Mouse (Mus musculus) lung, postnatal 0 days (tissue): ENCODE measurements around the gene Lrrc51. TPM values are rescaled to one million over a fixed set of nuclear protein-coding genes. Genes with fewer than 3 reads are reported as not detected.

ENCODE experiments used
- ATAC-seq: fragments of 200-750 bp; cut with Nextera tagmentation; 2 replicates; pipeline ENCODE4 v1.8.0; 2017; ENCODE audit warnings: moderate library complexity
- DNase-seq: peaks from one replicate; pipeline ENCODE4 v3.0.0-alpha.2; 2016; ENCODE audit warnings: low spot score
- H3K27ac ChIP-seq: fragments of 300-500 bp; sonication (generic); 2 replicates; pipeline ENCODE4 v1.5.1; 2014; ENCODE audit warnings: antibody characterized with exemption, mild to moderate bottlenecking, low read length, mixed read lengths
- H3K27me3 ChIP-seq: fragments of 300-500 bp; sonication (generic); replicated peaks from 2 replicates; pipeline ENCODE4 v1.6.1; 2014; ENCODE audit warnings: low read length, mixed read lengths; ENCODE audit not compliant: insufficient read depth
- H3K36me3 ChIP-seq: fragments of 300-500 bp; sonication (generic); 2 replicates; pipeline ENCODE4 v1.6.1; 2014; ENCODE audit warnings: low read length, mixed read lengths; ENCODE audit not compliant: insufficient read depth
- H3K4me1 ChIP-seq: fragments of 300-500 bp; sonication (generic); 2 replicates; pipeline ENCODE4 v1.6.1; 2014; ENCODE audit warnings: antibody characterized with exemption, low read depth, low read length, mixed read lengths; ENCODE audit not compliant: insufficient read depth
- H3K4me2 ChIP-seq: fragments of 300-500 bp; sonication (generic); replicated peaks from 2 replicates; pipeline ENCODE4 v1.6.1; 2014; ENCODE audit warnings: low read depth, mild to moderate bottlenecking, low read length, moderate library complexity, mixed read lengths
- H3K4me3 ChIP-seq: fragments of 300-500 bp; sonication (generic); 2 replicates; pipeline ENCODE4 v1.5.1; 2014; ENCODE audit warnings: low read depth, low read length
- H3K9ac ChIP-seq: fragments of 300-500 bp; sonication (generic); replicated peaks from 2 replicates; pipeline ENCODE4 v1.6.1; 2014; ENCODE audit warnings: low read depth, mild to moderate bottlenecking
- H3K9me3 ChIP-seq: fragments of 300-500 bp; sonication (generic); 2 replicates; pipeline ENCODE4 v1.6.1; 2016; ENCODE audit warnings: low read length, mixed read lengths
- CTCF ChIP-seq: IDR thresholded peaks from 2 replicates; pipeline ENCODE4 v1.5.1; 2016; ENCODE audit warnings: antibody characterized with exemption, mild to moderate bottlenecking
- EP300 ChIP-seq: IDR thresholded peaks from 2 replicates; pipeline ENCODE4 v1.6.1; 2016; ENCODE audit warnings: antibody characterized with exemption, mild to moderate bottlenecking, control low read depth
- WGBS: fragments of 180-500 bp; shearing (Covaris S2); extraction: QIAGEN DNeasy Blood & Tissue Kit; methylation state at CpG from one replicate; pipeline ENCODE4 v1.1.7; 2014; 5-methylcytosine and 5-hydroxymethylcytosine counted together
- microRNA-seq: library from miRNA; unstranded; fragments of <30 nt; microRNA quantifications from one replicate; pipeline ENCODE4, GENCODE M21; 2016
- polyA plus RNA-seq: library from polyadenylated mRNA; unstranded; fragments of >200 nt; fragmentation: Nextera tagmentation; extraction: Ambion mirVana; gene quantifications from 2 replicates; pipeline ENCODE4 v1.2.1, GENCODE M21; 2015

Gene Lrrc51
- polyA plus RNA-seq, 1 experiment from 2014 or later: 41.5 TPM

GRCm38 (mm10) chr7:101868241-101869162, 65.2 kb downstream of the Lrrc51 start:
- H3K9ac ChIP-seq: no peak overlapping the region
- no peaks in the 10 kb centered on the region for H3K36me3 ChIP-seq
- H3K27ac ChIP-seq: no peak overlapping the region
- H3K4me2 ChIP-seq: no peak overlapping the region
- whole genome bisulfite sequencing: 74% methylated on average over 13 of the region's 13 CpGs
- no peaks in the 10 kb centered on the region for H3K4me1 ChIP-seq
- no peak overlapping the region for H3K4me3 ChIP-seq
- ATAC-seq: no peak
- DNase-seq: no peak
- H3K27me3 ChIP-seq: no peaks in the 10 kb centered on the region
- no peaks in the 10 kb centered on the region for H3K9me3 ChIP-seq
- TF ChIP-seq EP300 (no peak), CTCF (no peak)

- TF ChIP-seq CTCF: no peak
- no peak for TF ChIP-seq EP300
- H3K4me2 ChIP-seq: no peak overlapping the region
- no peaks in the 10 kb centered on the region for H3K9me3 ChIP-seq
- ATAC-seq (no peak), DNase-seq (no peak)
- H3K4me3 ChIP-seq: no peak overlapping the region
- no peaks in the 10 kb centered on the region for H3K27me3 ChIP-seq
- no peaks in the 10 kb centered on the region for H3K36me3 ChIP-seq
- H3K27ac ChIP-seq: no peak overlapping the region
- WGBS: 100% methylated on average over 3 of the region's 4 CpGs
- H3K4me1 ChIP-seq: no peaks in the 10 kb centered on the region
- H3K9ac ChIP-seq: no peak overlapping the region
Observed at GRCm38 (mm10) chr7:101867482-101867881, 66.2 kb downstream of the Lrrc51 start.

- TF ChIP-seq EP300 (no peak), CTCF (no peak)
- Histone ChIP-seq H3K27me3 (no peaks in the 10 kb centered on the region), H3K4me2 (no peak overlapping the region), H3K9me3 (no peaks in the 10 kb centered on the region), H3K4me1 (no peaks in the 10 kb centered on the region), H3K9ac (no peak overlapping the region), H3K4me3 (no peak overlapping the region), H3K36me3 (no peaks in the 10 kb centered on the region), H3K27ac (no peak overlapping the region)
- 78% methylated on average over 11 of the region's 11 CpGs for WGBS
- no peak for ATAC-seq
- no peak for DNase-seq
Observed at GRCm38 (mm10) chr7:101866491-101867265, 67.0 kb downstream of the Lrrc51 start.

- Histone ChIP-seq H3K27me3 (no peaks in the 10 kb centered on the region), H3K4me3 (no peak within 1 kb of the TSS), H3K9me3 (no peaks in the 10 kb centered on the region), H3K9ac (no peak within 1 kb of the TSS), H3K4me1 (no peaks in the 10 kb centered on the region), H3K36me3 (no peaks in the 10 kb centered on the region), H3K4me2 (no peak within 1 kb of the TSS), H3K27ac (no peak within 1 kb of the TSS)
- TF ChIP-seq EP300: no peak
- TF ChIP-seq CTCF: no peak
- ATAC-seq (no peak), DNase-seq (no peak)
- WGBS: 63% methylated on average over 3 of the region's 3 CpGs
Observed at GRCm38 (mm10) chr7:101863415-101863814, 70.3 kb downstream of the Lrrc51 start, which contains the start of gene Anapc15. Gene Anapc15, plus strand, starts transcription at chr7:101863715.

Small RNAs within 50 kb of the gene (microRNA-seq; reads per million reads assigned to microRNA genes)
- gene Gm22655: not detected

Other genes with a start within 250 kb of the Lrrc51 start
- gene Phox2a, start 115.6 kb downstream of the Lrrc51 start, polyA plus RNA-seq: not detected in 2 replicates
- 24.2 and 33.8 TPM in 2 replicates for gene Inppl1, start 95.7 kb downstream of the Lrrc51 start, polyA plus RNA-seq
- gene Folr2, start 76.7 kb downstream of the Lrrc51 start, polyA plus RNA-seq: 0.73 and 0.81 TPM in 2 replicates
- 26.0 and 28.8 TPM in 2 replicates for gene Anapc15, start 70.2 kb downstream of the Lrrc51 start, polyA plus RNA-seq
- 0.95 and 2.4 TPM in 2 replicates for gene Folr1, start 63.1 kb downstream of the Lrrc51 start, polyA plus RNA-seq
- gene Lamtor1, start 28.0 kb downstream of the Lrrc51 start, polyA plus RNA-seq: 131 and 153 TPM in 2 replicates
- 0.05 and 0.17 TPM in 2 replicates for gene Tomt, start 27.5 kb downstream of the Lrrc51 start, polyA plus RNA-seq
- gene Numa1, start 216 bp upstream of the Lrrc51 start, polyA plus RNA-seq: 31.6 and 38.0 TPM in 2 replicates
- gene Il18bp, start 84.8 kb upstream of the Lrrc51 start, polyA plus RNA-seq: 2.2 and 2.5 TPM in 2 replicates
- 16.2 and 18.2 TPM in 2 replicates for gene Rnf121, start 131.6 kb upstream of the Lrrc51 start, polyA plus RNA-seq
- 6.2 and 7.8 TPM in 2 replicates for gene Xndc1, start 131.6 kb upstream of the Lrrc51 start, polyA plus RNA-seq
- gene Xntrpc, start 131.8 kb upstream of the Lrrc51 start, polyA plus RNA-seq: 0.29 and 0.30 TPM in 2 replicates
- not detected in 2 replicates for gene Trpc2, start 149.2 kb upstream of the Lrrc51 start, polyA plus RNA-seq
- gene Art1, start 167.8 kb upstream of the Lrrc51 start, polyA plus RNA-seq: 0.14 and 0.23 TPM in 2 replicates
- 0.38 and 0.68 TPM in 2 replicates for gene Art5, start 175.6 kb upstream of the Lrrc51 start, polyA plus RNA-seq
- gene Chrna10, start 182.9 kb upstream of the Lrrc51 start, polyA plus RNA-seq: 0.36 and 1.1 TPM in 2 replicates